In genomic region chr7:115645971-115646447, GRCm38 (mm10) we compare ENCODE assay signal across 12 mouse cellular contexts.
DNase-seq lines count a peak whose midpoint lies in the region; ATAC-seq and TF ChIP-seq lines count a peak whose summit lies in the region.
"Had no signal": no experiment of that assay in that cellular context is flagged by ENCODE, and none has a peak within 500 bp of the region (broad histone marks: within the 10 kb centered on the region; RNA-seq: fewer than 3 reads in every experiment).

No protein-coding gene starts in this region.

- H3K9me3 ChIP-seq in heart, embryonic 10.5 days: no peaks in the 10 kb centered on the region
- H3K9me3 ChIP-seq in forebrain, embryonic 11.5 days (ENCODE audit: control insufficient read depth, low read length): no peaks in the 10 kb centered on the region
- no peaks in the 10 kb centered on the region for H3K9me3 ChIP-seq in hindbrain, postnatal 0 days (ENCODE audit: low read length)
- no peaks in the 10 kb centered on the region for H3K9me3 ChIP-seq in midbrain, embryonic 16.5 days (replicated peaks; ENCODE audit: control insufficient read depth, low read length, poor library complexity, severe bottlenecking)
- no peaks in the 10 kb centered on the region for H3K9me3 ChIP-seq in intestine, embryonic 15.5 days
- H3K9me3 ChIP-seq: liver, embryonic 12.5 days had no signal

- TF ChIP-seq CTCF in heart, adult 2 months (IDR thresholded peaks at IDR 0.05): no peak
- TF ChIP-seq CTCF in hindbrain, postnatal 0 days (IDR thresholded peaks at IDR 0.05; ENCODE audit: low read depth): no peak

- no peaks in the 10 kb centered on the region for H3K79me2 ChIP-seq in heart, adult 2 months (replicated peaks; ENCODE audit: control insufficient read depth, insufficient read depth, low read length)

- peaks cover 17% of the 10 kb centered on the region for H3K4me1 ChIP-seq in heart, embryonic 10.5 days
- no peaks in the 10 kb centered on the region for H3K4me1 ChIP-seq in heart, adult 2 months (ENCODE audit: control insufficient read depth, insufficient read depth, low read length)
- H3K4me1 ChIP-seq in forebrain, embryonic 11.5 days (replicated peaks; ENCODE audit: control insufficient read depth, insufficient read depth, low read length): peaks cover 16% of the 10 kb centered on the region
- 0 out of 2 replicates have a peak, but pooled peaks cover 5% of the 10 kb centered on the region for H3K4me1 ChIP-seq in hindbrain, postnatal 0 days (ENCODE audit: insufficient read depth, low read length)
- H3K4me1 ChIP-seq in midbrain, embryonic 16.5 days (ENCODE audit: control insufficient read depth, insufficient read depth, low read length): peaks cover 14% of the 10 kb centered on the region
- H3K4me1 ChIP-seq in intestine, embryonic 15.5 days (replicated peaks): no peaks in the 10 kb centered on the region
- H3K4me1 ChIP-seq: liver, embryonic 12.5 days had no signal

- intact Hi-C loops in heart, adult 2 months (cut with DNase I): no loop called here

- H3K9ac ChIP-seq in heart, adult 2 months (ENCODE audit: low read depth, low read length): no peak overlapping the region
- H3K9ac ChIP-seq in forebrain, embryonic 11.5 days (ENCODE audit: low read length): peak overlapping the region; percentile 1
- no peak overlapping the region for H3K9ac ChIP-seq in hindbrain, postnatal 0 days (replicated peaks; ENCODE audit: low read length)
- no peak overlapping the region for H3K9ac ChIP-seq in midbrain, embryonic 16.5 days (ENCODE audit: low read depth, low read length)
- H3K9ac ChIP-seq in intestine, embryonic 15.5 days: no peak overlapping the region
- H3K9ac ChIP-seq: liver, embryonic 12.5 days had no signal

- H3K27me3 ChIP-seq in heart, embryonic 10.5 days (ENCODE audit: insufficient read depth, poor library complexity, severe bottlenecking): no peaks in the 10 kb centered on the region
- H3K27me3 ChIP-seq in heart, adult 2 months (ENCODE audit: control insufficient read depth, insufficient read depth, low read length): no peaks in the 10 kb centered on the region
- no peaks in the 10 kb centered on the region for H3K27me3 ChIP-seq in forebrain, embryonic 11.5 days (ENCODE audit: control insufficient read depth, insufficient read depth, low read length)
- H3K27me3 ChIP-seq in hindbrain, postnatal 0 days (ENCODE audit: insufficient read depth, low read length): no peaks in the 10 kb centered on the region
- no peaks in the 10 kb centered on the region for H3K27me3 ChIP-seq in midbrain, embryonic 16.5 days (ENCODE audit: control insufficient read depth, insufficient read depth, low read depth, low read length)
- H3K27me3 ChIP-seq in intestine, embryonic 15.5 days (replicated peaks): no peaks in the 10 kb centered on the region
- H3K27me3 ChIP-seq: liver, embryonic 12.5 days had no signal

- H3K4me2 ChIP-seq in forebrain, embryonic 11.5 days (ENCODE audit: low read depth, low read length, severe bottlenecking): peak overlapping the region; percentile 26; the same call in 1 of the 2 replicates
- no peak overlapping the region for H3K4me2 ChIP-seq in hindbrain, postnatal 0 days (ENCODE audit: low read depth, low read length)
- no peak overlapping the region for H3K4me2 ChIP-seq in midbrain, embryonic 16.5 days (ENCODE audit: low read length)
- H3K4me2 ChIP-seq in intestine, embryonic 15.5 days (replicated peaks): no peak overlapping the region
- H3K4me2 ChIP-seq: liver, embryonic 12.5 days had no signal

- H3K36me3 ChIP-seq in heart, embryonic 10.5 days: no peaks in the 10 kb centered on the region
- H3K36me3 ChIP-seq in heart, adult 2 months (ENCODE audit: control insufficient read depth, insufficient read depth, low read length): no peaks in the 10 kb centered on the region; the same call in 1 of the 2 replicates
- no peaks in the 10 kb centered on the region for H3K36me3 ChIP-seq in forebrain, embryonic 11.5 days (ENCODE audit: control insufficient read depth, insufficient read depth, low read length)
- no peaks in the 10 kb centered on the region for H3K36me3 ChIP-seq in hindbrain, postnatal 0 days (ENCODE audit: insufficient read depth, low read length)
- H3K36me3 ChIP-seq in midbrain, embryonic 16.5 days (ENCODE audit: control insufficient read depth, insufficient read depth, low read length): no peaks in the 10 kb centered on the region
- H3K36me3 ChIP-seq in intestine, embryonic 15.5 days: no peaks in the 10 kb centered on the region
- H3K36me3 ChIP-seq: liver, embryonic 12.5 days had no signal

- no peak for TF ChIP-seq POLR2A in heart, adult 2 months (IDR thresholded peaks at IDR 0.05; ENCODE audit: insufficient read depth, low read depth, low read length)

- H3K4me3 ChIP-seq in heart, embryonic 10.5 days: no peak overlapping the region
- H3K4me3 ChIP-seq in heart, adult 2 months: no peak overlapping the region
- H3K4me3 ChIP-seq in forebrain, embryonic 11.5 days (ENCODE audit: low read depth, low read length): no peak overlapping the region
- no peak overlapping the region for H3K4me3 ChIP-seq in hindbrain, postnatal 0 days (ENCODE audit: low read length)
- H3K4me3 ChIP-seq in midbrain, embryonic 16.5 days (ENCODE audit: low read depth, low read length): no peak overlapping the region
- H3K4me3 ChIP-seq in intestine, embryonic 15.5 days (replicated peaks): no peak overlapping the region
- H3K4me3 ChIP-seq: liver, embryonic 12.5 days had no signal

- no peak for DNase-seq in heart, embryonic 10.5 days (ENCODE audit: low spot score)
- no peak for DNase-seq in heart, adult 2 months
- peak; percentile 51 for DNase-seq in forebrain, embryonic 11.5 days (ENCODE audit: low spot score)
- DNase-seq in hindbrain, postnatal 0 days (ENCODE audit: low spot score): peak; percentile 49
- no peak for DNase-seq in urinary bladder, postnatal 25 days (ENCODE audit: low spot score)
- no peak for DNase-seq in c-Kit-positive CD71-positive TER-119-positive erythroid progenitor cells, embryonic 14.5 days (ENCODE audit: low spot score)
- DNase-seq: cerebellum, postnatal 25 days; lung, postnatal 36 days had no signal

- 0 out of 2 replicates have a peak overlapping the region, but pooled peaks have one; percentile 16 for H3K27ac ChIP-seq in heart, embryonic 10.5 days
- H3K27ac ChIP-seq in heart, adult 2 months: no peak overlapping the region
- peak overlapping the region; percentile 91 for H3K27ac ChIP-seq in forebrain, embryonic 11.5 days (ENCODE audit: low read depth, low read length)
- peak overlapping the region; percentile 71 for H3K27ac ChIP-seq in hindbrain, postnatal 0 days
- H3K27ac ChIP-seq in midbrain, embryonic 16.5 days (ENCODE audit: low read length): peak overlapping the region; percentile 0; the same call in 1 of the 2 replicates
- H3K27ac ChIP-seq in intestine, embryonic 15.5 days: no peak overlapping the region
- H3K27ac ChIP-seq: kidney, postnatal 0 days; liver, embryonic 12.5 days had no signal

- WGBS in heart, embryonic 10.5 days: 34% methylated on average over 5 of the region's 5 CpGs
- 48% methylated on average over 5 of the region's 5 CpGs for WGBS in heart, adult 2 months
- WGBS in forebrain, embryonic 11.5 days: 4% methylated on average over 5 of the region's 5 CpGs
- 13% methylated on average over 5 of the region's 5 CpGs for WGBS in hindbrain, postnatal 0 days
- WGBS in midbrain, embryonic 16.5 days: 8% methylated on average over 5 of the region's 5 CpGs
- WGBS in intestine, embryonic 15.5 days: 41% methylated on average over 5 of the region's 5 CpGs

- peak; percentile 71 for ATAC-seq in forebrain, embryonic 11.5 days (replicated peaks; ENCODE audit: low FRiP score)
- ATAC-seq in hindbrain, postnatal 0 days: no peak
- no peak; the same call in 1 of the 2 replicates for ATAC-seq in midbrain, embryonic 16.5 days
- no peak for ATAC-seq in intestine, embryonic 15.5 days
- ATAC-seq: liver, embryonic 12.5 days had no signal

- TF ChIP-seq EP300 in heart, adult 2 months (IDR thresholded peaks at IDR 0.05; ENCODE audit: insufficient read depth, low read depth, low read length): no peak

Comparison
In these comparisons a context has a peak if more than half of its experiments do, and no peak if none do; other contexts are left out.
1. H3K27ac ChIP-seq: peak in heart, embryonic 10.5 days (single experiment), forebrain, embryonic 11.5 days (single experiment), hindbrain, postnatal 0 days (single experiment) and midbrain, embryonic 16.5 days (single experiment); none in heart, adult 2 months (single experiment) and intestine, embryonic 15.5 days (single experiment).
2. DNase-seq: peak in forebrain, embryonic 11.5 days (single experiment) and hindbrain, postnatal 0 days (single experiment); none in heart, embryonic 10.5 days (single experiment), heart, adult 2 months (0 of 2), urinary bladder, postnatal 25 days (single experiment) and c-Kit-positive CD71-positive TER-119-positive erythroid progenitor cells, embryonic 14.5 days (single experiment).